Mouse (Mus musculus) neural tube, embryonic 12.5 days (tissue): ENCODE measurements around the gene Ces2c. TPM values are rescaled to one million over a fixed set of nuclear protein-coding genes. Genes with fewer than 3 reads are reported as not detected.
"Not testable (repeated sequence)": the region's sequence is repeated elsewhere in the genome, so short reads cannot be mapped to it uniquely, and the experiment has no call there.

ENCODE experiments used
- ATAC-seq: fragments of 200-750 bp; cut with Nextera tagmentation; 2 replicates; pipeline ENCODE4 v1.8.0; 2017; ENCODE audit warnings: low read depth, mild to moderate bottlenecking, moderate TSS enrichment, moderate library complexity; ENCODE audit not compliant: low FRiP score
- H3K27ac ChIP-seq: fragments of 300-500 bp; sonication (generic); 2 replicates; pipeline ENCODE4 v1.5.1; 2016
- H3K27me3 ChIP-seq: fragments of 300-500 bp; sonication (generic); replicated peaks from 2 replicates; pipeline ENCODE4 v1.6.1; 2016; ENCODE audit warnings: mild to moderate bottlenecking
- H3K36me3 ChIP-seq: fragments of 300-500 bp; sonication (generic); 2 replicates; pipeline ENCODE4 v1.6.1; 2016; ENCODE audit warnings: mild to moderate bottlenecking
- H3K4me1 ChIP-seq: fragments of 300-500 bp; sonication (generic); 2 replicates; pipeline ENCODE4 v1.6.1; 2016
- H3K4me2 ChIP-seq: fragments of 300-500 bp; sonication (generic); replicated peaks from 2 replicates; pipeline ENCODE4 v1.6.1; 2016; ENCODE audit warnings: mild to moderate bottlenecking
- H3K4me3 ChIP-seq: fragments of 300-500 bp; sonication (generic); 2 replicates; pipeline ENCODE4 v1.5.1; 2016
- H3K9ac ChIP-seq: fragments of 300-500 bp; sonication (generic); 2 replicates; pipeline ENCODE4 v1.6.1; 2016; ENCODE audit warnings: mild to moderate bottlenecking
- H3K9me3 ChIP-seq: fragments of 300-500 bp; sonication (generic); 2 replicates; pipeline ENCODE4 v1.6.1; 2016; ENCODE audit warnings: mild to moderate bottlenecking
- WGBS: fragments of 180-500 bp; shearing (Covaris S2); methylation state at CpG from one replicate; pipeline ENCODE4 v1.1.7; 2016; 5-methylcytosine and 5-hydroxymethylcytosine counted together
- polyA plus RNA-seq: library from polyadenylated mRNA; unstranded; fragments of >200 nt; fragmentation: Nextera tagmentation; extraction: Ambion mirVana; gene quantifications from 2 replicates; pipeline ENCODE4 v1.2.1, GENCODE M21; 2016

The Ces2c gene
- polyA plus RNA-seq: not detected in 2 replicates

DNA sequence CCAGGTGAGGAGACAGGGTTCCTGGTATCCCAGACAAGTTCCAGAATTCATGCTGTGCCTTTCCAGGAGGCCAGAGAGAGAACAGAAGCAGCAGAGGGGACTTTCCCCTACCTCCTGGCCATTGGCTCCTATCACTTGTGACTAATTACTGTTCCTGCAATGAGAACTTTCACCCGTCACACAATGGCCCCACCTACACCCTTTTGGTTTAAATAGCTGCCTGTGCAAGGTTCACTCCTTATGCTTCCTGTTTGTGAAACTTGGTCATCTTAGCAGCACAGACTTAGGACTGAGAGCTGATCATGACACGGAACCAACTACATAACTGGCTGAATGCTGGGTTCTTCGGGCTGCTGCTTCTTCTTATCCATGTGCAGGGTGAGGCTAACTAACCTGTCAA lies at the start of gene Ces2c:
TSS of gene Ces2c (plus strand) at position 238 of the 400 bp plus-strand sequence.
- WGBS: 86% methylated on average over 3 of the region's 3 CpGs
- Histone ChIP-seq H3K27ac (no peak within 1 kb of the TSS), H3K9ac (no peak within 1 kb of the TSS), H3K27me3 (no peaks in the 10 kb centered on the region), H3K4me1 (no peaks in the 10 kb centered on the region), H3K4me3 (no peak within 1 kb of the TSS), H3K4me2 (no peak within 1 kb of the TSS), H3K36me3 (no peaks in the 10 kb centered on the region), H3K9me3 (no peaks in the 10 kb centered on the region)
- no peak for ATAC-seq

DNA sequence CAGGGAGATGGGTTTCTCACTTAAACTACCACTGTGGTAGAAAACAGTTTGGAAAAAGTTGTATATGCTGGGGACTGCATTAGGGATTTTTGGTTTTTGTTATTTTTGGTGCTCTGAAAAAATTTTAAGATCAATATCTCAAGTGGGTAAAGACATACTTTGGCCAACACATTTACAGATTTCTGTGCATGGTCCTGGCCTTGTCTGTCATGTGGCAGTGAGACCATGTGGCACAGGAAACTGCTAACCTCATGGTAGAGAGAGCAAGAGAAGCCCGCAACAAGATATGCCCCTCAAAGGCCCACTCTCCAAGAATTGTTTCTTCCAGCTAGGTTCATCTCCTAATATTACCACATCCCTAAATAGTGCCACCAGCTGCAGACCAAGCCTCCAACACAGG lies 47.5 kb upstream of the Ces2c start:
- Histone ChIP-seq H3K36me3 (no peaks in the 10 kb centered on the region), H3K4me3 (no peak overlapping the region), H3K9ac (no peak overlapping the region), H3K9me3 (no peaks in the 10 kb centered on the region), H3K27ac (no peak overlapping the region), H3K4me2 (no peak overlapping the region), H3K4me1 (no peaks in the 10 kb centered on the region), H3K27me3 (no peaks in the 10 kb centered on the region)
- WGBS: 96% methylated on average over 1 of the region's 1 CpGs
- ATAC-seq: no peak

DNA sequence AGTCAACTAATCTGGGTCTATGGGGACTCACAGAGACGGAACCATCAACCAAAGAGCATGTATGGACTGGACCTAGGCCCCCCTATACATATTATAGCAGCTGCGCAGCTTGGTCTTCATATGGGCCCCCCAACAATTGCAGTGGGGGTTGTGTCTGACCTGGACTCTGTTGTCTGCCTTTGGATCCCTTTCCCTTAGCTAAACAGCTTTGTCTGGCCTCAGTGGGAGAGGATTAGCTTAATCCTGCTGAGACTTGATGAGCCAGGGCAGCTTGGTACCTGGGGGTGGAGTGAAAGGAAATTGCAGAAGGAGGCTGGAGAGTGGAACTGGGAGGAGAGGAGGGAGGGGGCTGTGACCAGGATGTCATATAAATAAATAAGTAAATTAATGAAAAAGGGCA lies 40.7 kb upstream of the Ces2c start:
- no peak for ATAC-seq
- no peaks in the 10 kb centered on the region for H3K36me3 ChIP-seq
- no peaks in the 10 kb centered on the region for H3K9me3 ChIP-seq
- H3K27me3 ChIP-seq: no peaks in the 10 kb centered on the region
- 38% methylated on average over 2 of the region's 2 CpGs for WGBS
- no peak overlapping the region for H3K4me3 ChIP-seq
- no peaks in the 10 kb centered on the region for H3K4me1 ChIP-seq
- H3K9ac ChIP-seq: no peak overlapping the region
- no peak overlapping the region for H3K4me2 ChIP-seq
- no peak overlapping the region for H3K27ac ChIP-seq

DNA sequence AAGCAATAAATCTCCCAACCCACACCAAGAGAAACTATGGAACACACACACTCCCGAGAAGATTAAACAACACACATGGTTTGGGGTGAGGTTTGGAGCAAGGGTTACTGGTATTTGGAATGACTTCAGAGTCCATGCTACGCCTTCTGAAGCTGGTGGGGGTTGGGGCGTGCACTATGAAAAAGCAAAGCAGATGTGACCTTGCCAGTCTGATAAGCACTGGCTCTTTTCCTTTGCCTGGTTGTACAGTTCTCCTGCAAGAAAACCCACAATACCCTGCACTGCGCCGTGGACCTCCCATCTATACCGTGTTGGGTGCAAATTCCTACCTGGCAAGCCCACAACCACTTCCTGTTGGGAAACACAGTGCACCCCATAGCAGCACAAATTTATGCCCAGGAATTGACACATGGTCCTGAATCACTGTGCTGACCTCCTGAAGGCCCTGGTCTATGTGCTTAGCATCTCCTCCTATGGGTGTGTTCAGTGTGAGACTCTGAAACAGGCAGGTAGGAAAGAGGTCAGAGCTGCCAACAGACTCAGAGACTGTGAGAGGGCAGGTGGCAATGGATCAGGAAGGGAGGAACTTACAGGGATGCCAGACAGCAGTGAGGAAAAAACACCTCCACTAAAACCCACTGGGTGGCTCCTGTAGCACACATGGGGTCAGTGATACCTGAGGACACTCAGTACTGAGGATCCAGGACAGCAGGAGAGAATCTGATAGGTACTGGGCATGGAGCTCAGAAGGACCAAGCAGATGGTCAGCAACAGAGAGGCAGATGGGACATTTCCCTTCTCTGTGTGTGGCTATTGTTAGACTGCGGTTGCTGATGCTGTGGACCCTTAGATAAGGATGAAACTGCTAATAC lies 38.1 kb upstream of the Ces2c start:
- no peak overlapping the region for H3K9ac ChIP-seq
- H3K4me3 ChIP-seq: no peak overlapping the region
- no peak overlapping the region for H3K27ac ChIP-seq
- H3K27me3 ChIP-seq: no peaks in the 10 kb centered on the region
- no peaks in the 10 kb centered on the region for H3K36me3 ChIP-seq
- no peaks in the 10 kb centered on the region for H3K4me1 ChIP-seq
- ATAC-seq: no peak
- H3K4me2 ChIP-seq: no peak overlapping the region
- 92% methylated on average over 7 of the region's 7 CpGs for WGBS
- H3K9me3 ChIP-seq: no peaks in the 10 kb centered on the region

DNA sequence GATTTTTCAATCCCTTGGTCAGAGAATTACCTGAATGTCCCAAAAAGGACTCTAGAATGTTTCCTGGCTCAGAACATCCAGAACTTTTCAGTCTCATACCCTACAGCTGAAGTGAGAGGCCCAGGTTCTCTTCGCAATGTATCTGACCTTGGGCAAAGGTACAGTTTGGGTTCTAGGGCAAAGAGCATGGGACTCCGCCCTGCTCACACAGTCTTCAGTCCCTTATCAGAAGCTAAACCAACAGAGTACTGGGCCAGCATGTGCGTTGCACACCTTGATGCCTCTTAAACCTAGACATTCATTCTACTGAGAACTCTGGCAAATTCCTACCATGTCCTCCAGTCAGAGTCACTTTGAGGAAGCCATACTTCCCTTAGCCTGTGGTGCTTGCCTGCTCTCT lies 37.4 kb upstream of the Ces2c start:
- Histone ChIP-seq H3K27me3 (no peaks in the 10 kb centered on the region), H3K9ac (no peak overlapping the region), H3K4me2 (no peak overlapping the region), H3K36me3 (no peaks in the 10 kb centered on the region), H3K9me3 (no peaks in the 10 kb centered on the region), H3K4me1 (no peaks in the 10 kb centered on the region), H3K27ac (no peak overlapping the region), H3K4me3 (no peak overlapping the region)
- ATAC-seq: no peak
- WGBS: 88% methylated on average over 3 of the region's 3 CpGs

DNA sequence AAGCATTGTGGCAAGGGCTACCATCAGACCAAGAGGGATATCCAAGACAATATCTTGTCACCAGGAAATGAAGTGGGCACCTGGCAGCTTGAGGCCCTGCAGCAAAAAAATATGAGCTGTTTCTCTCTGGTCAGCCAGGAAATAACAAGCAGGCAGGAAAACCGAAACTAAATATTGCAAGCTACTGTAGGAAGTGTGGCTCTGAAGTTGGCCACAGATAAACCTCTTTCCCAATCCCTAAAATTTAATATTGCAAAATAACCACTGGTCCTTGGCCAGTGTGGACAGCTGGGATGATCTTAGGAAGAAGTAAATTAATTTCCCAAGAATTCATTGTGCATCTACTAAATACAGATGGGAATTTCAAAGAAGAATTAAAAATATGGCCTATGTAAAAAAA lies 20.0 kb upstream of the Ces2c start:
- H3K27me3 ChIP-seq: no peaks in the 10 kb centered on the region
- no peak for ATAC-seq
- 85% methylated on average over 1 of the region's 1 CpGs for WGBS
- H3K36me3 ChIP-seq: no peaks in the 10 kb centered on the region
- H3K4me3 ChIP-seq: no peak overlapping the region
- no peaks in the 10 kb centered on the region for H3K9me3 ChIP-seq
- H3K9ac ChIP-seq: no peak overlapping the region
- no peaks in the 10 kb centered on the region for H3K4me1 ChIP-seq
- no peak overlapping the region for H3K27ac ChIP-seq
- no peak overlapping the region for H3K4me2 ChIP-seq

DNA sequence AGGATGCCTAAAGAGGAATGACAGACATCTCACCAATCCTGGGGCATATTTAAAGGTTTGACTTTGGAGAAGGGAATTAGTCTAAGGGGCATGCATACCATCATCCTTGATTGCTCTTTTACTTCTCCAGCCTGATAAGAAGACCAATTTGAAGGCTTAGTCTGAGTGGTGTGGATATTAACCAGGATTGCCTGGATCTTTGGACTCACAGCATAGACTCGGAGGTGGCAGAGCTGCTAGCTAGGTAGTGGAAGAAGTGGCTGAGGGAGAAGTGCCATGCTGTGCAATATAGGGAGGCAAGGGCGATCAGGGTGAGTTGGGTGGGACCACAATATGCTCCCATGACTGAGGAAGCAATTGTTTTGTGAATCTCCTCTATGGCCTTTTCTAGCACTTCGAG lies 18.6 kb upstream of the Ces2c start:
- no peaks in the 10 kb centered on the region for H3K4me1 ChIP-seq

DNA sequence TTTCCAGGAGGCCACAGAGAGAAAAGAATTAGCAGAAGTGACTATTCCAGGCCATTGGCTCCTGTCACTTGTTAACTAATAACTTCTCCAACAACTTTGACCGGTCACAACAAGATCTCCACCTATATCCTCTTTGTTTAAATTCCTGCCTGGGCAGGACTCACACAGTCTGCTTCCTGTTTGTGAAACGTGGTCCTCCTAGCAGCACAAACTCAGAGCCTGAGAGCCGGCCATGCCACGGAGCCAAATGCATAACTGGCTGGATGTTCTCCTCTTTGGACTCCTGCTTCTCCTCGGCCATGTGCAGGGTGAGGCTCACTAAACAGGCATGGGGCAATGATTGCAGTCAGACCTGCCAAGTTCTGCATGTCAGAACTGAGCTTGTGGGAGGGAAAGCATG lies 15.4 kb upstream of the Ces2c start, which contains the start of gene Ces2b:
TSS of gene Ces2b (plus strand) at position 133 of the 400 bp plus-strand sequence.
- Histone ChIP-seq H3K27me3 (no peaks in the 10 kb centered on the region), H3K4me1 (no peaks in the 10 kb centered on the region), H3K9ac (no peak within 1 kb of the TSS), H3K4me3 (no peak within 1 kb of the TSS), H3K36me3 (no peaks in the 10 kb centered on the region), H3K4me2 (no peak within 1 kb of the TSS), H3K27ac (no peak within 1 kb of the TSS), H3K9me3 (no peaks in the 10 kb centered on the region)
- WGBS: 78% methylated on average over 5 of the region's 5 CpGs
- ATAC-seq: no peak

More for the DNA sequence above, 18.6 kb upstream of the Ces2c start:
- no peak overlapping the region for H3K4me3 ChIP-seq
- ATAC-seq: no peak
- H3K36me3 ChIP-seq: no peaks in the 10 kb centered on the region
- no peak overlapping the region for H3K4me2 ChIP-seq
- no peaks in the 10 kb centered on the region for H3K27me3 ChIP-seq
- H3K9ac ChIP-seq: no peak overlapping the region
- WGBS: 84% methylated on average over 3 of the region's 3 CpGs
- no peaks in the 10 kb centered on the region for H3K9me3 ChIP-seq
- H3K27ac ChIP-seq: no peak overlapping the region

DNA sequence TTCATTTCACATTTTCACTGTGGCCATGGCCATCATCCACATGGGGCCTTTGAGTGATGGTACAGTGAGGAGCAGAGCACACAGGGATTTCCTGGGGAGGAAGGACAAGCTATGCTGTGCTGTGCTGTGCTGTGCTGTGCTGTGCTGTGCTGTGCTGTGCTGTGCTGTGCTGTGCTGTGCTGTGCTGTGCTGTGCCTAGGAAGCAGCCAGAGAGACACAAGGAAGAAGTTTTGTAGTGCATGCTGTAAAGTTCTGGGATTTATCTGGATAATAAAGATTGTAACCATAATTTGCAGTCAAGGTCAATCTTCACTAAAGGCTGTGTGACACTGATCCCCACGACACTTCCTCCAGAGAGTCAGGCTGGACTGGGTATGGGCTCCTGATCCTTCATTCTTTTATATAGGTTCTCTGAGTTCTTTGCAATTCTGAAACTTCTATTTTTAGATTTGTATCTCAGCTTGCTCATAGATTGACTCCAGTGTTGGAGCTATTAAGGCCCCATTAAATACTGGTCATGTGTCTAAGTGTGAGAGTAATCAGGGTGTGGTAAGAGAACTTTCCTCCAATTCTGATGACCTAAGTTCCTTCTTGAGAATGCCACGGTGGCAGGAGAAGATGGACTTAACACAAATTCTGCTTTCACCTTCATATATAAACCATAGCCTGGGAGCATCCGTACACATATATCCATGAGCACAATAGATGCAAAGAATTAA lies 5.3 kb upstream of the Ces2c start:
- Histone ChIP-seq H3K36me3 (no peaks in the 10 kb centered on the region), H3K4me3 (no peak overlapping the region), H3K9me3 (no peaks in the 10 kb centered on the region), H3K27ac (no peak overlapping the region), H3K4me1 (no peaks in the 10 kb centered on the region), H3K4me2 (no peak overlapping the region), H3K9ac (no peak overlapping the region), H3K27me3 (no peaks in the 10 kb centered on the region)
- no peak for ATAC-seq
- WGBS: 89% methylated on average over 3 of the region's 3 CpGs

DNA sequence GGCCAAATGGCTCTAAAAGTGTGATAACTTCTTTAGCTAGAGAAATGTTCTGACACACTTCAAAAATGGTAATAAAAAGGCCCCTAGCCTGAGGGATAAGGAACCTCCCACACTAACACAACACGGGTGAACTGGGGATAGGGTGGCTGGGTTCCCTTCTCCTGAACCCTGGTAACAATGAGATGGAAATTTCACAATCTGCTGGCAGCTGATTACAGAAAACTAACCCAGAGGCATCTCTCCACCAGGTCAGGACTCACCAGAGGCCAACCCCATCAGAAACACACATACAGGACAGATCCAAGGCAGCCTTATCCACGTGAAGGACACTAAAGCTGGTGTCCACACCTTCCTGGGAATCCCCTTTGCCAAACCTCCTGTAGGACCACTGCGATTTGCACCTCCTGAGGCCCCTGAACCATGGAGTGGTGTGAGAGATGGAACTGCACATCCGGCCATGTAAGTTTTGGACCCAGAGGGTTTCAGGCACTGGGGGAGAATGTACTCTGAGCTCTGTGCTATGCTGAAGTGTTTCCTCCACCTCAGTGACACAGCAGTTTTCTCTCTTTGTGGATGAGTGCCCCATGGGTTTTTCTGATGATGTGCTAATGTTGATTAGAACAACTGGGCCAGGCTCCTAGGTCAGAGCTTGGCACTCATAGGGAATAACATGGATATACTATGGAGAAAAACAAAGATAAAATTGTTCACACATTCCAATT lies 1.0 kb downstream of the Ces2c start:
- WGBS: 80% methylated on average over 4 of the region's 4 CpGs
- Histone ChIP-seq H3K4me1 (no peaks in the 10 kb centered on the region), H3K4me3 (no peak overlapping the region), H3K9me3 (no peaks in the 10 kb centered on the region), H3K9ac (no peak overlapping the region), H3K27ac (no peak overlapping the region), H3K27me3 (no peaks in the 10 kb centered on the region), H3K36me3 (no peaks in the 10 kb centered on the region), H3K4me2 (no peak overlapping the region)
- no peak for ATAC-seq

DNA sequence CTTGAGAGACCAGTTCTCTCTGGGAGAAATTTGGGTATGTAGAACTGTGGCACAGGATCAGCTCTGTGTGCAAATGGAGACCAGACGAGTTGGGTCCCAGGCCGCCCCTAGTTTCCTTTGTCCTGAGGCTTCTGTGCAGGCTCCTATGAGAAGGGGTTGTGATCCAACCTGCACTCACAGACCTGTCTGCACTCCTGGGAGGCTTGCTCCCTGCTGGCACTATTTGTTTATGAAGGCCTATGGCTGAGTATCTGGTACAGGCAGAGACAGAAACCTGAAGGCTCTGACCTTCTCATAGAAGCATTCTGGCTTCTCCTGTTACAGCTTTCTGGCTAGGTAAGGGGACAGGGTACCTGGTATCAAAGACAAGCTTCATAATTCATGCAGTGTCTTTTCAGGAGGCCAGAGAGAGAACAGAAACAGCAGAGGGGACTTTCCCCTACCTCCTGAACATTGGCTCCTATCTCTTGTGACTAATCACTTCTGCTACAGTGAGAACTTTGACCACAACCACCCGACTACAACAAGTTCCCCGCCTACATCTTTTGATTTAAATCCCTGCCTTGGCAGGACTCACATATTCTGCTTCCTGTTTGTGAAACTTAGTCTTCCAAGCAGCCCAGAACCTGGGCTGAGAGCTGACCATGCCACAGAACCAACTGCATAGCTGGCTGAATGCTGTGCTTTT lies 20.1 kb downstream of the Ces2c start:
- WGBS: no CpG with 5 or more reads among the region's 4 CpGs
- not testable (repeated sequence) for H3K4me3 ChIP-seq, H3K4me1 ChIP-seq, H3K27ac ChIP-seq, H3K36me3 ChIP-seq, H3K9ac ChIP-seq, ATAC-seq, H3K4me2 ChIP-seq, H3K9me3 ChIP-seq, H3K27me3 ChIP-seq

DNA sequence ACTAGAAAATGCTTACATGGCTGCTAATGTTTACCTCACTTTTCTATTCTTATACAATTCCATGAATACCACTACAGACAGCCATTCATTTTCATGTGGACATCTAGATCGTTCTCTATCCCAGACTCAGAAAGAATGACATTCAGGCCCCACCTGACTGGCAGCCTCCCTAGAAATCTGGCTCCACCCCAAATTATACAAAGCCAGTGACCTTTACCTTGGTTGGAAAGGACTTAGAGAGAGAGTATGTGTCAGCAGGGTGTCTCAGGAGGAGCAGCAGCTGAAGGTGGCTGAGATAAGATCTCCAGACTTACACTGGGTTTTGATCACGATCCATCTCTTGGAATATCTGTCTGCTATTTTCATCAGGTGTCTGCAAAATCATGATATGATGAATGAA lies 22.0 kb downstream of the Ces2c start:
- H3K9me3 ChIP-seq, ATAC-seq, H3K4me1 ChIP-seq, H3K27ac ChIP-seq, H3K4me2 ChIP-seq, H3K27me3 ChIP-seq, H3K9ac ChIP-seq, H3K4me3 ChIP-seq, H3K36me3 ChIP-seq: not testable (repeated sequence)
- WGBS: no CpG with 5 or more reads among the region's 2 CpGs
